Mouse (Mus musculus) CH12F3 (cell line): ENCODE data around the gene Psma4.
"Not testable (repeated sequence)": the region's sequence is repeated elsewhere in the genome, so short reads cannot be mapped to it uniquely, and the experiment has no call there.

ENCODE experiments used
- in situ Hi-C: fragments of 300-500 bp; cut with MboI; formaldehyde crosslinking; loops from 2 replicates; pipeline ENCODE4 v1.14.3; 2020; ENCODE audit warnings: low sequenced_read_pairs

Gene Psma4

DNA sequence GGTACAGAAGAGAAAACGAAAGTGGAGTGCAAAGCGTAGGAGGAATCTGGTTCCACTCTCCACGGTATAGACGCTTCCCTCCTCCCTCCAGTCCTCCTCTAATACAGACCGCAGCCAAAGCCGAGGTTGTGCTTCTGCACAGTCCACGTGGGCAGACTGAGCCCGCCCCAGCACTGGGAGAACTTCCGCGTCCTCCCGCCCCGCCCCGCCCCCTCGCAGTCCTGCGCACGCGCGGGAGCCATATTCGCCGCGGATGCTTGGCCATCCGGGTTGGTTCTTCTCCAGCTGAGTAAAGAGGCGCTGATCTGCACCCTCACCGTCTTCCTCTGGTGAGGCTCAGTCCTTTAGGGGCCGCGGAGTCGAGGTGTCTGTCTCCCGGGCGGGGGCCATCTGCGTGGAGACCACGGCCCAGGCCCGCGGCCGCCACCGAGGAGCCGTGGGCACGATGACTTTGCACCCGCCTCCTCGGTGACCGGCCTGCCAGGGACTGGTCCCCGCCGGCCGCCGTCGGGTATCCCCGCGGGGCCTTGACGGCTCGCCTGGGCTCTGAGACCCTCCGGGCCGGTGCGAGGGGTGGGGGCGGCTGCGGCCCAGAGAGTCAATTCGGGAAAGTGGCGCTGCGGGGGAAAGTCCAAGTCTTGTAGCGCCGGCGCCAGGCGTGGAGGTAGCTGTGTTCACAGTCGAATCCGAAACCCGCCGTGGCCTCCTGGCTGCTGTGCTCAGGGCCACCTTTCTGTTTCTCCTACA is at the start of gene Psma4, which contains the start of gene AY074887:
Psma4 (plus strand) TSS at position 216 of the 747 bp plus-strand sequence.
AY074887 (minus strand) TSS at position 424 of the 747 bp plus-strand sequence.
- in situ Hi-C loops, result no loop called here

DNA sequence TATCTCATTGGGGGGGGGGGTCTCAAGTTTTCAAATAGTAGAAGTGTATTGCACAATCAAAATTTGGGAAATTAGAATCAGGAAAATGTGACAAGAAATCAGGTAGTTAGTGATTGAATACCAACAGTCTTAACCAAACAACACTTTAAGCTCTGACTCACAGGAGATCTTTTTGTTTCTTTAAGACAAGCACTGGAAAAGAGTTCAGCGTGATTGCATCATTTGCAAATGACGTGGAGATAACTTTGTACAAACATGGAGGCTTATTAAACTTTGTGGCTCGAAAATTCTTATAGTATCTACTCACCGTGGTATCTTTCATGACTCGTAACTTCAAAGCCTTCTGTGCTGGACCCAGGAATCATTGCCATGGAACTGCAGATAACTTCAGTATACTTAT is 41.1 kb upstream of the Psma4 start:
- in situ Hi-C loops, result no loop called here

GRCm38 (mm10) chr9:54915576-54915975 is 35.0 kb upstream of the Psma4 start:
- in situ Hi-C loops, result no loop called here

- in situ Hi-C loops, result no loop called here
Measured at GRCm38 (mm10) chr9:54916401-54916800, 34.2 kb upstream of the Psma4 start.

DNA sequence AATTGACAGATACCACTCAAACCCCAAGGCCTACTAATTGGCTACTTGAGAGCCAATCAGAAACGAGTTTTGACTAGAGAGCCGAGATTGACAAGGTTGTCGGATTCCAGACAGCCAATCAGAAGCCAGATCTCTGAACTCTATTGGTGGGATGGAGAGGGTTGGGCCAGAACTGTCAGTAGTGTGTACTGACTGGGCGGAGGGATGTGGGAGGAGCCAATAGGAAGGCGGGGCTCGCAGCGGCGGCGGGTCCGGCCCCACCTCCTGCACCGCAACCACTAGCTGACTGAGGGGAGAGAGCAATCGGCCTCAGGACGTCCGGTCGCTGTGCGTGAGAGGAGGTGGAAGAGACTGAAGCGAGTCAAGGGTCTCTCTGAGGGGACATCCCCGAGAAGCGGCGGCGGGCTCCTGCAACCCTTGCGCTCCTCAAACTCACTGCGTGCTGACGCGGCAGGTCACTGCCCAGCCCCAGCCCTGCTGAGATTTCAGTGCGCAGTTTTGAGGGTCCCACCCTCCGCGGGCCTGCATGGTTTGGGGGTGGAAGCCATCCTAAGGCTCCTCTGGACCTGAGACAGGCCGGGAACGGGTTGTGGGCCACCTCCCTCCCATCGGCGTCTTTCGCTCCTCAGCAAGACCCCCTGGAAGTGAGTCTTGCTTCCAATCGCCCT is 33.4 kb upstream of the Psma4 start, which contains the start of gene Hykk:
Hykk (plus strand) TSS at position 274 of the 668 bp plus-strand sequence.
- in situ Hi-C loops, result no loop called here

DNA sequence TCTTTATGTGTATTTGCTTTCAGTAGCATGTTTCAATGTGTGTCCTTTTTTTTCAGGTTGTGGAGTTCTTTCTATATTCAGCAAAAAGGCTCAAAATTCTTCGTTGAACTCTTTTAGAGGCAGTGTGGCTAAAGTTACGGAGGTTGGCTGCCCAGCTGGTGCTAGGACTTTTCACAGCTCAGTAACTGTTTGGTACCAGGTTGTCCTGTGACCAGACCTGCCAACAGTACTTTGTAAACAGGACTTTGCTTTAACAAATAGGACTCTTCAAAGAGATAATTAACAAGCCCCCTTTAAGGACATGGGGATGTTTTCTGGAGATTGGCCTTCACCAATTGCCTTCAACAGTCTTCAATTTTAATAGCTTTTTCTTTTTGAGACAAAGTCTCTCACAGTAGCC is 32.4 kb upstream of the Psma4 start:
- in situ Hi-C loops, result no loop called here

DNA sequence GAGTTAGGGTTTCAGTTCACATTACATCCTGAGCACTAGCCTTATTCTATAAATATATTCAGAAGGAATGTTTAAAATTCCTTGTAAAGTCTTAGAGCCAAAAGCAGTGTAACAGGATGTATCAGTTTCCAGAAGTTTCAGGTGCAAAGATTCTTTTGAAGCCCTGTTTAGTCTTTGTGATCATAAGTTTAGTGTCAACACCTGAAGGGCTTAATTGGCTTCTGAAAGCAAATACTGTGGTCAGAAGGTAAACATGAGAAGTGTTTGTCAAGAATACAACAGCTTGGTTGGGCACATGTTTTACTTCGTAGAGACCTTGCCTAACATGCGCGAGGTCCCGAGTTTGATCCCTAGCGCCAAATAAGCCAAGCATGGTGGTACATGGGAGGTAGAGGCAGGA is 31.8 kb upstream of the Psma4 start:
- in situ Hi-C loops, result no loop called here

DNA sequence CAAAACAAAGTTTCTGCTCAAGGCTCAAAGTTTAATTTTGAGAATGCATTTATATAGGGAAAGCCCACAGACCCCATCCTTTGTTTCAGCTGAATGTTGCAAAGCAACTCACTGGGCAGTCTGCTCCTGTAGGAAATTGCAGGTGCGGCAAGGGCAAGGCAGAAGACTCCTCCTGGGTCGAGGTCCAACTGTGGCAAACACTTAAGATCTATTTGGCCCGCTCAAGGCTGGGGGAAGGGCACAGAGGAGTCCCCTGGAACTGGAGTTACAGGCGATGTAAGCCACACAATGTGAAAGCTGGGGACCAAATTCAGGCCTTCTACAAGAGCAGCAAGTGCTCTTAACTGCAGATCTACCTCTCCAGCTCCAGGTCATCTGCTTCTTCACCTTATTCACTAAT is 30.6 kb upstream of the Psma4 start:
- in situ Hi-C loops, result no loop called here

DNA sequence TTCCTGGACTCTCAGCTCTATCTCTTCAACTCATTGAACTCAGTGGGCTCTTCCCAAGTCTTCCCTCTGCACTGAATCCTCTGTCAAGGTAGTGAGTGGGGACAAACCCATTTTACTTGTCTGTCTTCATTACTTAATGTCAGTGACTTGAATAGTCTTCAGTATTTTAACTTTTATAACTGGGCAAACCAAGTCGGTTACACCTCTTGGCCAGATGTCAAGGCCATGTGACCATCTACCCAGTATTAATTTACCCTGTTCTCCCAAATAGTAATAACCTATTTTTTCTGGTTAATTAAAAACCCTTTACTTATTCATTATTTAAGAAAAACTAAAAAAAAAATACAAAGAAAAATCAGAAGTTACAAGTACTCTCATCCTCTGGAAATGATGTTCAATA is 19.8 kb upstream of the Psma4 start:
- in situ Hi-C loops, result no loop called here

DNA sequence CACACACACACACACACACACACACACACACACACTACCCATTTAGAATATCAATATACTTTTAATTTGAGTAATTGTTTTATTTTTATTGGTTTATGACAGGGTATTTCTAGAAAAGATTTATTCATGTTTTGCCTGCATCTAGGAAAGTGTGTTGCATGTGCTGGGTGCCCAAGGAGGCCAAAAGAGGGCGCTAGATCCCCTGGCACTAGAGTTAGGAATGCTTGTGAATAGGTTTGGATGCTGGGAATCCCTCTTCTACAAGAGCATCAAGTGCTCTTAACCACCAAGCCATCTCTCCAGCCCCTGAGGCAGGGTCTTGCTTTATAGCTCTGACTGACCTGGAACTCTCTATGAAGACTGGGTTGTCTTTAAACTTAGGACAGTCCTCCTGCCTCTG is 18.8 kb upstream of the Psma4 start:
- in situ Hi-C loops, result no loop called here

DNA sequence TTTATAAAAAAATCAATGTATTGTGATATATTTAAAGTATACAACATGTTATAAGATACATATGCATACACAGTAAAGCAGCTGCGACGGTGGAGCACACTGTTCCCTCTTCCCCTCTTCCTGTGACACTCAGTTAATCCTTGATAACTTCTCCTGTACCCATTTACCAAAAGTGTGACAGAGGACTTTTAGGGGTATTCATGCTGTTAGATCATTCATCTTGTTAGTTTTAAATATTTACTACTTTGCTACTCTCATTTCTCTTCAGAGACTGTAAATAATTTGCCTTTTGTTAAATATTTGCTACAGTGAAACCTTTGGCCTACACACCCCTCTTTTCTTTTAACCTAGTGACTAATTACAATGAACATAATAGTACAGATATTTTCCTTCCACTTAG is 18.2 kb upstream of the Psma4 start:
- in situ Hi-C loops, result no loop called here

DNA sequence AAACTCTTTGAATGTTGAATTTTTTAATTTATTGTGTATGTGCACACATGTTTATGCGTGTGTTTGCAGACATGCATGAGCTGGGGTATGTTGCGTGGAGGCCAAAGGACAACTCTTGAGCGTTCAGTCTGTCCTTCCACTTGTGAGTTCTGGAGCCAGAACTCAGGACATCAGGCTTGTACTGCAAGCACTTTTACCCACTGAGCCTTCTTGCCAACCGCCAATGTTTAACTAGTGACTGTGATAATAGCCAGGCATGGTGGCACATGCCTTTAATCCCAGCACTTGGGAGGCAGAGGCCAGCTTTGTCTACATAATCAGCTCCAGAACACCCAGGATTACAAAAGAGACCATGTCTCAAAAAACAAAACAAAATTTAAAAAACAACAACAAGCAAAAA is 8.5 kb upstream of the Psma4 start:
- in situ Hi-C loops, result no loop called here

GRCm38 (mm10) chr9:54944467-54944866 is 6.1 kb upstream of the Psma4 start:
- in situ Hi-C loops, result no loop called here

GRCm38 (mm10) chr9:54946256-54946655 is 4.3 kb upstream of the Psma4 start:
- in situ Hi-C loops, result no loop called here

GRCm38 (mm10) chr9:54949465-54949864 is 1.1 kb upstream of the Psma4 start:
- in situ Hi-C loops, result no loop called here

DNA sequence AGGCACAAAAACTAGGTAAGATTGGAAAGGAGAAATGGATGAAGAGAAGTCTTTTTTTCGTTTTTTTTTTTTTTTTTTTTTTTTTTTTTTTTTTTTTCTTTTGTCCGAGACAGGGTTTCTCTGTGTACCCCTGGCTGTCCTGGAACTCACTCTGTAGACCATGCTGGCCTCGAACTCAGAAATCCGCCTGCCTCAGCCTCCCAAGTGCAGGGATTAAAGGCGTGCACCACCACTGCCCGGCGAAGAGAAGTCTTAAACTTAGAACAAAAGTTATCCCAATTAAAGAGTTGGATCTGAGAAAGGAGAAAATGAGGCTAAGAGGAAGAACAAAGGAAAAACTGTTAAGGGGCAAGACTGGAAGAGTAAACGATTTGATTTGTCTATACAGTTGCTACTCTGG is 428 bp upstream of the Psma4 start:
- in situ Hi-C loops, result not testable (repeated sequence)

DNA sequence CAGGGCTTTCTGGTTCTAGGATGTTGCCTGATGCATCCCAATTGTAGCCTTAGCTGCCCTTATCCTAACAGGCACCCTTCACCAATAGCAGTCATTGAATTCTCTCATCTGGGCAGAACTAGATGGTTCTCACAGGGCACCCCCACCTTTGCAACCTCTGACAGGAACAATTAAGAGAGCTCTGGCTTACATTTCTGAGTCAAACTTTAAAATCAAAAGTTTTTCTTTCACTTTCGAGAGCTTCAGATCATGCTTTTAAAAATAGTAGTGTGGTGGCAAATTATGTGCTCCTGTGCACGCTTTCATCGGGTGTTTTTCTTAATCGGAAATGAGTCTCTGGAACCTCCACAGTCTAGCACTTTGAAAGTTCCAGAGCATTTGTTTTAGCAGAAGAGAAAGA is 10.5 kb downstream of the Psma4 start:
- in situ Hi-C loops, result no loop called here

- in situ Hi-C loops, result no loop called here
Measured at GRCm38 (mm10) chr9:54963669-54964068, 13.1 kb downstream of the Psma4 start.

DNA sequence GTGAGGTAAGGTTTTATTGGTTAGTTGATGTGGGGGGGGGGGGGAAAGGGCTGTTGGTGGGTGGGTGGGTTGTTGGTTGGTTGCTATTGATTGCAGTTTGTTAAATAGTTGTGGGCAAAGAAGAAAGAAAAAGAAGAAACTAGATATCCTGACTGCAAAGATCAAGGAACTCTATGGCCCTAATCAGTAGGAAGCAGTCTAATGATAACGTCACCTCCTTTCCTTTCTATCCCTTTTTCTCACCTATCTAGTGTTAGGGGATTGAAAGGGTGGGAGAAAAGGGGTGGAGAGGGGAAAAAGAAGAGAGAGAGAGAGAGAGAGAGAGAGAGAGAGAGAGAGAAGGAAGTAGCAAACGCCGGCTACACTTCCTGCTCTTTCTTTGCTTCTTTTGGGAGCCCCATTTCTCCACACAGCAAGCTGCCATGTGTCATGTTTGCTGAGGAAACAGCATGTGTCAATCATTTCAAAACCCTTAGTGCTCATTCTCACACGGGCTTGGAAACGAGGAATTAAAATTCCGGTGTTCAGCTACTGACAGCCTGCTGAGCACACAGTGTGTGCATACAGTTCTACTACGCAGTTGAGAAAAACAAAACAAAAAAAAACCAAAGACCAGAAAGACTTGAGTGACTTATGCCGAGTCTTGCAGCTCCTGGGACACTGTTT is 19.5 kb downstream of the Psma4 start:
- in situ Hi-C loops, result no loop called here

DNA sequence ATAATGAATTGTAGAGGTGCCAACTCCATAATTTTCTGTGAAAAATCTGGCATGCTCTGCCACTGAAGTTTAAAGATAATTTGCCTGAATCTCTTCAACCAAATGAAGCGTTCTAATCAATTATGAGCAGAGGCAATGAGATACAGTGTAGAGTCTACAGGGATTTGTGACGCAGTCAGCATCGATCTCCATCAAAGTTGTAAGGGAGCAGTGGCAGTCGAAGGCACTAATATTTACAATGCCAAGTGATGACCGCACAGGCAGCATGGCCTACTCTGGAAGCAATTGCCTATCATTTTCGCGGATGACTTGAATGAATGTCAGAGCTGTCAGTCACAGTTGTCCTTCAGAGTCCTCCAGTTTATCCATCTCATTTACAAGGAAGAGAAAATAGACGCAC is 30.1 kb downstream of the Psma4 start, which contains the start of gene Chrna5:
Chrna5 (plus strand) TSS at position 207 of the 400 bp plus-strand sequence.
- in situ Hi-C loops, result no loop called here

GRCm38 (mm10) chr9:54981291-54982191 is 31.0 kb downstream of the Psma4 start:
- in situ Hi-C loops, result no loop called here
